Mouse (Mus musculus) left cerebral cortex, postnatal 10 days (tissue): ENCODE results near the gene Alg12. TPM values are rescaled to one million over a fixed set of nuclear protein-coding genes. Genes with fewer than 3 reads are reported as not detected.
A peak's percentile ranks its signal among the peaks of the same experiment; 100 is the strongest.

ENCODE experiments used
- DNase-seq, 2 experiments: peaks; one replicate each; pipeline ENCODE4 v3.0.0; 2021 to 2022; ENCODE audit warnings: low spot score in 2 of 2, mixed read lengths in 1 of 2; ENCODE audit errors: extremely low spot score in 1 of 2
- intact Hi-C: fragments of 180-260 bp; cut with DNase I; formaldehyde crosslinking; loops from one replicate; pipeline ENCODE4 v1.15.1; 2025
- total RNA-seq, 2 experiments: library from RNA; stranded (reverse); gene quantifications; 2 replicates each; pipeline ENCODE4 v1.2.3; 2021

The Alg12 gene
- total RNA-seq, 2 experiments from 2014 or later: 8.8 to 10.4 TPM

DNA sequence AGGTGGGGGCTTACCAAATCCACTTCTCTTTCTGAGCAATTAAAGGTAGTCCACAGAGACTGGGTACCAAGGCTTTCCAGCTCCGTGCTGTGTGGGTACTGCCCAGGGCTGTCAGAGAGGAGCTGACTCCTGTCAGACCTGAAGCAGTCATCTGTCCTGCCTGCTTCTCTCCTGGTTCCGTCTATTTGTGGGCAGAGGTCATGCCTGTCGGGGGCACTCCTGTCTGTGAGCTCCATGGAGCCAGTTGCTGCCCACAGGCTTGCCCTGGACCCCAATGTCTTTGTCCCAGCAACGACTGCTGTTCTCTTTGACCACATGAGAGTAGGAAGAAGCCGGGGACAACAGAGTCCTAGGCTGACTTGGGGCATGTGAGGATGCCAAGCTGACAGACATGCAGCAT lies 37.5 kb upstream of the Alg12 start:
- DNase-seq: no peak
- intact Hi-C loops: no loop called here

DNA sequence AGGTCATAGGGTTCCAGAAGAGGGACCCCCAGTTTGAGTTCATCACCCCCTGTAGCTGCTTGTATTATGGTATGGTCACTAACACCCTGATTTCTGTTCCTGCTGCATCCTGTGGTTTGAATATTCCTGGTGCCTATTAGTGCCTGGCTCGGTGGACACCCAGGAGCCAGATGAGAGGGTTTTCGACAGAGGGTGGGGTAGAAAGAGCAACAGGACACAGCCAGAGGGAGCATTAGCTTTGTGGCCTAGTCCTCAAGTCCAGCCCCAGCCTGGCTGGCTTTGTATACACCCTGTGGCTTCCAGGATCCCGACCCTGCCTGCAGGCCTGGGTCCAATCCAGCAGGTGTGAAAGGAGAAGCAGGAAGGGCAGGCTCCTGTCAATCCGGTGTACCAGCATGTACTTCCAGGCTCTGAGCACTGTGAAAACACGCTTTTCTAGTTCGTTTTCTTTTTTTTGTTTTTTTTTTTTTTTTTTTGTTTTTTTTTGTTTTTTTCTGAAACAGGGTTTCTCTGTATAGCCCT lies 36.8 kb upstream of the Alg12 start:
- intact Hi-C loops: no loop called here
- no peak for DNase-seq

DNA sequence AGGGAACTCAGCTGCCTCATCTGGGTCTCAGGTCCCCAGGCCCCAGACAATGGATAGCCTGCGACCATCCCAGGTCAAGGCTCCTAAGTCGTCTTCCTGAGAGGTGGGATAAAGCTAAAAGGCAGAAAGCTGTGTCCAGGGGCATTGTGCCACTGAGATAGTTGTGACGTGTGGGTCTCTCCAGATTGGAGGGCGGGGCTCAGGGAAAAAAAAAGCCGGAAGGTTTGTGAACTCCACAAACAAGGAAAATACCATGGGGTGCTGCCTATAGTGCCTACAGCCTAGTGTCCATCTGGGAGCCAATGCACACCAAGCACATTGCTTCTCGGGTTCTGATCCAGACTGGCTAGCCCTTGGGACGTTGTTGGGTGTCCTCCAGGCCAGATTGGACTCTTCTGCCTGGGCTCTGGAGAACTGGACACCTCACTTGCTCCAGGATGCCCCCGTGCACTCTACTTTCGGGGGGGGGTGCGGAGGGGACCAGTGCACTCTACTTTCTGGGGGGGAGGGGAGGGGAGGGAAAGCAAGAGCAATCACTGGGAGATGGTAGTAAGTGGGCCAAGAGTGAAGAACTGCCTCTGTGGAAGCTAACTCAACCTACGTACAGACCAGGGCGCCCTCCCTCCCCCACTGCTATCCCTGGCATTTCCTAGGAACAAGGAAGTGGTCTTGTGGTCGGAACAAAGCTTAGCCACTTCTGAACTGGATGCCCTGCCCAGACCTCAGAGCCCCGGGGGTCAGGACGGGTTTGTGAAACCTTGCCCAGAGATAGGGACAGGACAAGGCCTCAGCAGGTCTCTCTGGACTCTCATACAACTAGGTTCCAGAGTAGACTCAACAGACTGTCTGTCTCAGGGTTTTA lies 36.1 kb upstream of the Alg12 start:
- intact Hi-C loops: no loop called here

DNA sequence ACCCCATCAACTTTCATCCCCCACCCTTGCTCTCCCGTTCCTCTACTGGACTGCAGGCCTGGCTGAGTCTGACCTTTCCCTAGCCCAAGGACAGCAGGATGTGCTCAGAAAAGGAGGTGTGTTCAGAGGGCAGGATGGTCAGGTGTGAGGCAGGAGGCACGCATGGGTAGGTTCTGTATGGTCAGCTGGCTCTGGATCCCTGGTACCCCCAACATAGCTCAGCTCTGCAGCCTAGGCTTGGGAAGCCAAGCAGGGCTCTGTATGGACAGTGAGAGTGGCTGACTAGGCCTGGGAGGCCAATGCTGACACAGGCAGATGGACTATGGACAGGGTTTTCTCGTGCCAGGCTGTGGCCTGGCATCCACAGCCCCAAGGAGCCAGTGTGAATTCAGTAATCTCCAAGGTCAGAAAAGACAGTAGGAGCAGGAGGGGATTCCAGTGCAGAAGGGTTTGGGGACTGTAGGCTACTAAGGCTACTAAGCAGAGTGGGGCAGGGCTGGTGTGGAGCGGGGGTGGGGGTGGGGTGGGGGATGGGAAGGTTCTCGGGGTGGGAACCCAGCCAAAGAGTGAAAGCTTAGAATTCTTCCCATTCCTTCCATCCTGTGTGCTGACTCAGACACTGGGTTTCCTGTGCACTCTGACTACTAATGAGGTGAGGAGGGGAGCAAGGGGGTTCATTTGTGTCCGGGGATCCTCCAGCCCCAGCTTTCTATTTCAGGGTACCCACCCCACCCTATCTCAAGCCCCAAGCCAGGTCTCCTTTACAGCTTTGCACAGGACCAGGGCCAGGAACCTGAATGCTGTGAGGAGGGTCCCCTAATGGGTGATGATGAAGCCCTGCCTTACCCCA lies 35.2 kb upstream of the Alg12 start:
- intact Hi-C loops: no loop called here
- DNase-seq: no peak

More for the DNA sequence above, 36.1 kb upstream of the Alg12 start:
- no peak for DNase-seq

DNA sequence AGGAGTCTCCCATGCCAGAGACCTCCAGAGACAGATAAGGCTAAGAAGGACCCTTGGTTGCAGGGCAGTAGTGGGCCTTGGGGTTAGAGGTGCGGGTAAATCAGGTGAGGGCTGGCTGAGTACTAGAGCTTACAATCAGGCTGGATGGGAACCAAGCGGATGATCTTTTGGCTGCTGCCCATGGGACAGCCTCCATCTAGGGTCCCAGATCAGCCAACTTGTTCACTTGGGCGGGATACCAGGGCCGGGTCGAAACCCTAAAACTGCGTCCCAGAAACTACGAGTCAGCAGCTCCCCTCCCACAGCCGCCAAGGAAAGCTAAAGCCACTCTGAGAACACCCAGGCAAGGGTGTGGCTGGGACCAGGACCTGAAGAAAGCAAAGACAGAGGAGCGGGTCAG lies 34.0 kb upstream of the Alg12 start:
- no peak for DNase-seq
- intact Hi-C loops: no loop called here

DNA sequence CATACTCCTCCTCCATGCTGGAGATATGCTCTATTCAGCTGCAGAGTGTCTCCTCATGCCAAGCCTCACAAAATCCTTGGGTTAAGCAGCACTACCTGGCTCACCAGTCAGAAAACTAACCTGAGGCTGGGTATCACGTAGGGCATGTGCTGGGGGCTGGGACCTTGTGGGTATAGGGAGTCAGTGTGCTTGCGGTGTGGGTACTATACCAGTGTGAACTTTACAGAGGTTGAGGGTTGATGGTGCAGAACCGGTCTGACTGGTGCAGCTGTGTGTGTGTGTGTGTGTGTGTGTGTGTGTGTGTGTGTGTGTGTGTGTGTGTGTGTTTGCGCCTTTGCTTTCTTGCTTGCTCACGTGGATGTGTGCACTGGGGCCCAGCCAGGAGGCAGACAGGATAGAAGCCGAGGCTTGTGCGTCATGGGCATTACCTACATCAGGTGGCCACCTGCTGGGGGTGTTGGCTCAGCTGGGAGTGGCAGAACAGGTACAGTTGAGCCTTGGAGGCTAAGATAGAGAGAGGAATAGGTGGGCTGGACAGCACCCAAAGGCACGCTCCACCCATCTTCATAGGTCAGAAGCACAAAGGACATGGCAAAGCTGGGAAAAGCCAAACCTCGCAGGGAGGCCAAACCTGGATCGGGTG lies 32.5 kb upstream of the Alg12 start:
- intact Hi-C loops: no loop called here
- no peak for DNase-seq

DNA sequence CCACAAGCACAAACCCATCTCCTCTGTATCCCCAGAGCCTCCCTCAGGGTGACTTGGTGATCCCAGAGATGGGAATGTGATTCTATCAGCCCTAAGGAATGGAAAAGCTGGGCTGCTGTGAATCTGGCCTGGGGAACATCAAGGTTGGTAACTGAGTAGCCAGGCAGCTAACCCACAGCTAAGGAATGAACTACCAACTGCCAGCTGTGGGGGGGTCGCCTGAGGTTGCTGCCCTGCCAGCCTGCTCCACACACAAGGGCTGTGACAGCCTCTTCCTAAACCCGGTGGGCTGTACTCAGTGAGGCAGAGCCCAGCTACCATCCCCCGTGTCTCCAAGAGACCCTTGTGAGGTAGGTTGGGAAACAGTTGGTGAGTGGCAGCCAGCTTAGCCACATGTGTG lies 32.0 kb upstream of the Alg12 start:
- intact Hi-C loops: no loop called here
- no peak for DNase-seq

DNA sequence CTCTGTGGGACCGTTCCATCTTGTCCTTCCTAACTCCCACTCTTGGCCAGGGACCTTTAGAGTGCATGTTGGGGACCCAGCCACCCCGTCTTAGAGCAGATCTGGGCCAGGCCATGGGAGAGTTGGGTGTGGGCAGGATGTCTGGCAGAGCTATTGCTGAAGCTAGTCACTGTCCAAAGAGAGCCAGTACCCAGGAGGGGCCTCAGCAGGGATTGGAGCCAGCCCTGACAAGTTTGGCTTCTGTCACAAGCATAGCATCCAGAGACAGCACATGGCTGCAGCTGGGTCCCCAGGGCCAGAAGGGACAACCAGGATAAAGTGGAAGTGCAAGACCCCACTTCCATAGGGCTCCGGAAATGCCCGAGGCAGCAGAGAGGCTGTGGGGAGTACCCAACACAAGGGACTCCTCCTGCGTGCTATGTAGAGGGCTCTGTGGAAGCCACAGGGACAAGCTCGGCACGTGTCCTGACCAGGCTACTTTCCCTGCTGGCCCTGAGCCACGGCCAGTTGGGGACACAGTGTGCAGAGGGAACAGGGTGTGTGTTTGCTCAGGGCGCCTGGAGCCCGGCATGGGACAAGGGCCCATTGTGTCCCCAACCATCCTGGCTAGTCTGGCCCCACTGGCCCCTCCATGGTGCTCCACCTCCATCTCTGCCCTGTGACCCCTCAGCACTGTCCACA lies 31.2 kb upstream of the Alg12 start:
- intact Hi-C loops: no loop called here

DNA sequence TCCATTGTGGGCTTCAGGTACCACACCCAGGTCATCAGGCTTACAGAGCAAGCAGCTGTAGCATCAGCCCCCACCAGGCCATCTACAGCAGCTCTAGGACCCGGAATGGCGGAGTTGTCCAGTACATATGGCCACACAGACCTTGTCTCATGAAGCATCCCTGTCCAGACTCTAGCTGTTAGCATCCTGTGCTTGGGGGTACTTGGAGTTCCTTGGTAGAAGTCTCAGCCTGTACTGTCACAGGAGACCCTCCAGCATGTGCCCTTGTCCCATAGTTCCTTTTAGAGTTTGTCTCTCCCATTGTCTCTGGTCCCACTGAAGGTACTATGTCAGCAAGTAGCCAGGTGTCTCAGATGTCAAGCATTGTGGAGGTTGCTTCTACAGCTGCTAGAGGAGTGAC lies 30.5 kb upstream of the Alg12 start:
- intact Hi-C loops: no loop called here
- no peak for DNase-seq

More for the DNA sequence above, 31.2 kb upstream of the Alg12 start:
- DNase-seq: peak; percentile 75 to 85

DNA sequence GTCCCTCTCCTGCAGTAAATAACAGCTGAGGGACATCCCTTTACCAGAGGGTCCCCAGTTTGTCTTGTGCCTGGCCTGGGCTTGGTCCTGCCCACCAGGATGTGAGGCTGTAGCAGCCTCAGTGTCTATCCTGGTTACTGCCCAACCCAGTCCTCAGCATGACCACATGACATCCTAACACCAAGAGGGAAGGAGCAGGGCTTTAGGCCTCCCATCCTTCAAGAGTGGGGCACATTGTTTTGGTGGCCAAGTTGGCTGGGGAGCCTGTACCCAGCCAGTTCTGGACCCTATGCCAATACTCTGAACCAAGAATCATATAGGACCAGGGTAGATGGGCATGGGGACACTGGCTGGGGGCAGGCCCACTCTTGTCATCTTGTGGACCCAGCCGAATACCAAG lies 29.5 kb upstream of the Alg12 start:
- no peak for DNase-seq
- intact Hi-C loops: no loop called here

DNA sequence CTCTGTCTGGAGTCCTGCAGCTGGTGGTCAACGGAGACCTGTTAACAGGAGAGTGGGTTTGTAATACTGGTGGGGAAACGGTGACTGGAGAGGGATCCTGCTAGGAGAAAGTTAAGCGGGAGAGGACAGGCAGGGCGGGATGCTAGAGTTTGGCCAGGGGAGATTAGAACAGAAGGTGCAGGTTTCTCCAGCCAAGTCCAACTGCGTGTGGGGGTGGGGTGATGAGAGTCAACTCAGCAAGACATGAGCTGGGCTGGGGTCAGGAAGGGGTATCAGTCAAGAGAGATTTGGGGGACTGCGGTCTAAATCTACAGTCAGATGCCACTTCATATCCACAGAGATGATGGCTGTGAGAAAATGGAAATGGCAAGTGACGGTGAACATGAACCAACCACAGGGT lies 25.8 kb upstream of the Alg12 start:
- no peak for DNase-seq
- intact Hi-C loops: no loop called here

DNA sequence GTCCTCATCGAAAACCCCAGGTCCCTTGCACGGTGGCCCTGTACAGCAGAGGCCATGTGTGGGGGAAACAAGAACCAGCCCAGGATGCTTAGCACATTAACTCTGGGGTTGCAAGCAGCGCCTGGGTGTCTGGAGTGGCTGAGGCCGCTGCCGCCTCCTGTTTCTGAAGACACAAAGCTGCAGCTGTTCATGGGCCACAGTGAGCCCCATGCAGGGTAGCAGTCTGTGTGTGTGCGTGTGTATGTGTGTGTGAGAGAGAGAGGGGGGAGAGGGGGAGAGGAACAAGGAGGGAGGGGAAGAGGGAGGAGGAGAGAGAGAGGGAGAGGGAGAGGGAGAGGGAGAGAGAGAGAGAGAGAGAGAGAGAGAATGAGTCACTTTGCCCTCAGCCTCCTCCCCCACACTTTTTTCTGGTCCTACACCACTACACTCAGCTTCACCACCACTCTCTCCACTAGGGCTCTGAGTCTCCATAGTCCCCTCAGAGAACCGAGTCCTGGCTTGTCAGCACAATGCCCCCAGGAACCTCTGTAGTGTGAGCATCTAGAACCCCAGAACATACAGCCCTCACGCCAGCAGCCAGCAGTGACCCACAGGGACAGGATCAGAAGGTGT lies 24.5 kb upstream of the Alg12 start:
- intact Hi-C loops: no loop called here
- peak in 1 of 2 experiments; percentile 59 for DNase-seq

DNA sequence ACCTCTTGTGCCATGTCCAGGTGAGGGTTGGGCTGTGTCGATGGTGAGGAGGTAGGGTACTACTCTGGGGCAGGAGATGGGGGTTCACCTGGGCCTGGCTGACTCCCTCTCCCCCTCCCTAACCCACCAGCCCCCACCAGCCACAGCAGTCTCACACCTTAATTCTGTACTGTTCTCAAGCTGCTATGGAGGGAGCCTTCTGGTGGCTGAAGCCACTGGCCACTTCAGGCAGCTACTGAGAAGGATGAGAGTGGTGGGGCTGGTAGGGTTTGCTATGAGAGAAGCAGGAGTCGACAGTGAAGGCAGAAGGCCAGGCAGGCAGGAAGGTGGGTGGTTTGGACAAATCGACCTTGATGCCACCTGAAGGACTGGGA lies 23.2 kb upstream of the Alg12 start:
- DNase-seq: no peak
- intact Hi-C loops: no loop called here

DNA sequence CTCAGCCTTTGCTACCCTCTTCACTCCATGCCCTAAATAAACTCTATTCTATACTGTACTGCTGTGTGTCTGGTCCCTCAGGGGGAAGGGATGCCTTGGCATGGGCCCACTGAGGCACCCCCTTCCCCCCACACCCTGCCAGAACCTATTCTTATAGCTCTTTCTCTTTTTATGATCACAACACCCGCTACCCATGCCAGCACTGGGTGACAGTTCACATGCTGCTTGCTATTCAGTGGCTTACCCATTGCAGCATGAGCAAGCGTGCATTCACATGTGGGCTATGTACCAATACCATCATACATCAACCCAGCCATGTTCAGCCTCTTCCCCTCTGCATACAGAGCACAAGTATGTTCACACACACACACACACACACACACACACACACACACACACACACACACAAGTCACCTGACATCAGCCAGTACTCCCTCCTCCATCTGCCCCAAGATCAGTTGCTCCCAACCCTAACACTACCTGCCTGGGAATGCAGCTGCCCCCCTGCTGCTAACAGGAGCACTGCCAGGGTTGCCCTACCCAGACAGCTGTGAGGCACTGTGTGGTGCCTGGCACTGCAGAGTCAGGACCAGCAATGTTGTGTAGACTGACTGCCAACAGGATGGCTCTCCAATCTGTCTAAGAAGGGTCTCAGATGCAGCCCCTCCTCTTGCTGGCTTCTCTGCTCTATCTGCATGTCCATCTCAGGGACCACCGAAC lies 22.6 kb upstream of the Alg12 start:
- no peak for DNase-seq
- intact Hi-C loops: no loop called here

DNA sequence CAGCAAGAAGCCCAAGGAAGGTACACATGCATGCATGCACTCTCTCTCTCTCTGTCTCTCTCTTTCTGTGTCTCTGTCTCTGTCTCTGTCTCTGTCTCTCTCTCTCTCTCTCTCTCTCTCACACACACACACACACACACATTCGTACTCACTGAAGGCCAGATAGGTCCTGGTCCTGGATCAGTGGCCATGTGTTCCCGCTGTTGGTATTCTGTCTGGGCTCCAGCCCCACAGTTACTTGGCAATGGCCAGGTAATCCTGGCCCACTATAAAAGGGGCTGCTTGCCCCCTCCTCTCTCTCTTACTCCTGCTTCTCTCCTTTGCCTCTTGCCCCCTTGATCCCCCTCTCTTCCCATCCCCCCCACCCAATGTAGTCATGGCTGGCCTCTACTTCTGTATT lies 22.0 kb upstream of the Alg12 start:
- DNase-seq: no peak
- intact Hi-C loops: no loop called here

DNA sequence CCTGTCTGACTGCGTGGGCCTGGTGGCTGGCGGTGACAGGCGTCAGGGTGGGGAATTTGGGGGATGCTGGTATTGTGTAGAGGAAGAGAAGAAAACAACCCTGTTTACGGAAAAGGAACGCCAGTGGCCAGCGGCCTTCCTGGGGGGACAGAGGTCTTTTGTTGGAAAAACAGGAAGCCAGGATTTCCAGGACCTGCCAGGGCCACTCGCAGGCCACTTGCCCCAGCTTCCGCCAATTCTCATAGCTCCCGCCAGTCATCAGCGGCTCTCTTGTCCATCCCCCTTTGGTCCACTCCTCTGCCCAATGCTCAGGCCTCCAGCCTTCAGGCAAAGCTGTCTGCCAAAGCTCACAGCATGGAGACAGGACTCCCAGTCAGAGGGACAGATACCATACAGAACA lies 21.0 kb upstream of the Alg12 start:
- peak in 1 of 2 experiments; percentile 82 for DNase-seq

DNA sequence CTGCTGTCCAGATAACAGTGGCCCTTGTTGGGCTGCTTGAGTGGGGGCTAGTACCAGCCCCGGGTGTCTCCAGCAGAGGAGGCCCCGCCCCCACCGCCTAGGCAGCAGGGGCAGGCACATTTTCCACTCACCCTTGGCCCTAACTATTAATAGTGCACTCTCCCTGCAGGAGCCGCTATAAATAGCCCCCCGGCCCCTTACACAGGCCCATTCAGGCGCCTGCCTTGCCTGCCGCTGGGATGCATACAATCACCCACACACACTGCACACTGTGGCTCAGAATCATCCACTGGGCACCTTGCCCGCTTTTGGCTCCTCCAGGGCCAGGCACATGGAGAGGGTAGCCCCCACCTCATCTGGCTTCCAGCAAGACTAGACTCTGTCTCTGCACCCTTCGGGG lies 20.2 kb upstream of the Alg12 start:
- intact Hi-C loops: no loop called here
- DNase-seq: peak; percentile 68 to 86

More for the DNA sequence above, 21.0 kb upstream of the Alg12 start:
- intact Hi-C loops: no loop called here

DNA sequence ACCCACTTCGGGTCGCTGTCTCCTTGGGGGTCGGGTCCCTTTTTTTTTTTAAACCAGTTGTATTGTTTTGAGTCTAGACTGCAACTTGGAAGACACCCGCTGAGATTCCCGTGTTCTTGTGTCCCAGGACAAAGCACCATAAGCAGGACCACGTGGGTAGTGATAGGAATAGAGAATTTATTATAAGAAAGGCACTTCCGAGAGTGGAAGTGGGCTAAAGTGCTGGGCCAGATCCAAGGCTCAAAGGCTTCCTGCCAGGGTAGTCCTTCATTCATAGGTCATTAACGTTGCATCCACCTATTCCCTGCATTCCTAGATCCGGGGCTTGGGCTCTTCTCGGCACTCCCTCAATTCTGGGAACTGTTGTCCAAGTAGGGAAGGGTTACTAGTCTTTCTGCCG lies 18.9 kb upstream of the Alg12 start:
- DNase-seq: no peak
- intact Hi-C loops: no loop called here
